Mouse (Mus musculus) midbrain, embryonic 13.5 days (tissue): Measurements from ENCODE around the gene Traf6. TPM values are rescaled to one million over a fixed set of nuclear protein-coding genes. Genes with fewer than 3 reads are reported as not detected.

Experiments
- ATAC-seq: fragments of 200-750 bp; cut with Nextera tagmentation; 2 replicates; pipeline ENCODE4 v1.8.0; 2017; ENCODE audit warnings: mild to moderate bottlenecking, moderate TSS enrichment, moderate library complexity
- H3K27ac ChIP-seq: fragments of 300-500 bp; sonication (generic); 2 replicates; pipeline ENCODE4 v1.5.1; 2015; ENCODE audit warnings: inconsistent platforms, mild to moderate bottlenecking, moderate library complexity
- H3K27me3 ChIP-seq: fragments of 300-500 bp; sonication (generic); 2 replicates; pipeline ENCODE4 v1.6.1; 2015; ENCODE audit warnings: mild to moderate bottlenecking, inconsistent platforms
- H3K36me3 ChIP-seq: fragments of 300-500 bp; sonication (generic); 2 replicates; pipeline ENCODE4 v1.6.1; 2015; ENCODE audit warnings: mild to moderate bottlenecking, inconsistent platforms
- H3K4me1 ChIP-seq: fragments of 300-500 bp; sonication (generic); replicated peaks from 2 replicates; pipeline ENCODE4 v1.6.1; 2015; ENCODE audit warnings: inconsistent platforms
- H3K4me2 ChIP-seq: fragments of 300-500 bp; sonication (generic); replicated peaks from 2 replicates; pipeline ENCODE4 v1.6.1; 2015; ENCODE audit warnings: moderate library complexity, mild to moderate bottlenecking, inconsistent platforms
- H3K4me3 ChIP-seq: fragments of 300-500 bp; sonication (generic); replicated peaks from 2 replicates; pipeline ENCODE4 v1.5.1; 2015; ENCODE audit warnings: mild to moderate bottlenecking, inconsistent platforms
- H3K9ac ChIP-seq: fragments of 300-500 bp; sonication (generic); replicated peaks from 2 replicates; pipeline ENCODE4 v1.6.1; 2015; ENCODE audit warnings: mild to moderate bottlenecking, inconsistent platforms
- H3K9me3 ChIP-seq: fragments of 300-500 bp; sonication (generic); 2 replicates; pipeline ENCODE4 v1.6.1; 2016; ENCODE audit warnings: mild to moderate bottlenecking, inconsistent platforms
- WGBS: fragments of 180-500 bp; shearing (Covaris S2); methylation state at CpG from one replicate; pipeline ENCODE4 v1.1.7; 2015; 5-methylcytosine and 5-hydroxymethylcytosine counted together
- polyA plus RNA-seq: library from polyadenylated mRNA; unstranded; fragments of >200 nt; fragmentation: Nextera tagmentation; extraction: Ambion mirVana; gene quantifications from 2 replicates; pipeline ENCODE4 v1.2.1, GENCODE M21; 2015

Traf6 gene
- polyA plus RNA-seq, 1 experiment from 2014 or later: 10.2 TPM

- peak; percentile 90 for ATAC-seq
- no peak overlapping the region for H3K4me2 ChIP-seq
- H3K27ac ChIP-seq: no peak overlapping the region
- no peak overlapping the region for H3K4me3 ChIP-seq
- WGBS: 22% methylated on average over 9 of the region's 9 CpGs
- no peak overlapping the region for H3K9ac ChIP-seq
- H3K36me3 ChIP-seq: no peaks in the 10 kb centered on the region
- no peaks in the 10 kb centered on the region for H3K9me3 ChIP-seq
- H3K4me1 ChIP-seq: no peaks in the 10 kb centered on the region; the same call in 1 of the 2 replicates
- no peaks in the 10 kb centered on the region for H3K27me3 ChIP-seq
These were observed 13.0 kb upstream of the Traf6 start for GRCm38 (mm10) chr2:101665058-101665702.

- Histone ChIP-seq H3K4me1 (no peaks in the 10 kb centered on the region; the same call in 1 of the 2 replicates), H3K27me3 (no peaks in the 10 kb centered on the region), H3K9me3 (no peaks in the 10 kb centered on the region), H3K4me2 (no peak overlapping the region), H3K36me3 (no peaks in the 10 kb centered on the region), H3K27ac (no peak overlapping the region), H3K9ac (no peak overlapping the region), H3K4me3 (no peak overlapping the region)
- ATAC-seq: peak; percentile 68; the same call in 1 of the 2 replicates
- 86% methylated on average over 3 of the region's 3 CpGs for WGBS
These were observed 12.5 kb upstream of the Traf6 start for GRCm38 (mm10) chr2:101665703-101666092.

GRCm38 (mm10) chr2:101668751-101669150 is 9.5 kb upstream of the Traf6 start:
- Histone ChIP-seq H3K36me3 (no peaks in the 10 kb centered on the region), H3K27ac (no peak overlapping the region), H3K4me3 (no peak overlapping the region), H3K4me1 (no peaks in the 10 kb centered on the region; the same call in 1 of the 2 replicates), H3K4me2 (no peak overlapping the region), H3K27me3 (no peaks in the 10 kb centered on the region; the same call in 1 of the 2 replicates), H3K9me3 (no peaks in the 10 kb centered on the region), H3K9ac (no peak overlapping the region)
- WGBS: 94% methylated on average over 3 of the region's 3 CpGs
- no peak for ATAC-seq

GRCm38 (mm10) chr2:101673547-101673946 is 4.7 kb upstream of the Traf6 start:
- Histone ChIP-seq H3K27me3 (no peaks in the 10 kb centered on the region; the same call in 1 of the 2 replicates), H3K4me1 (peaks cover 3% of the 10 kb centered on the region; the same call in 1 of the 2 replicates), H3K4me2 (no peak overlapping the region), H3K27ac (no peak overlapping the region), H3K9ac (no peak overlapping the region), H3K4me3 (no peak overlapping the region), H3K36me3 (no peaks in the 10 kb centered on the region), H3K9me3 (no peaks in the 10 kb centered on the region)
- WGBS: 84% methylated on average over 3 of the region's 3 CpGs
- ATAC-seq: no peak

- WGBS: under 1% methylated on average over 15 of the region's 15 CpGs
- peak overlapping the region; percentile 92 for H3K9ac ChIP-seq
- H3K4me1 ChIP-seq: peaks cover 20% of the 10 kb centered on the region
- no peaks in the 10 kb centered on the region for H3K27me3 ChIP-seq
- H3K36me3 ChIP-seq: peaks cover 11% of the 10 kb centered on the region
- peak overlapping the region; percentile 98 for H3K4me3 ChIP-seq
- ATAC-seq: 0 out of 2 replicates have a peak, but pooled peaks have one; percentile 12
- H3K27ac ChIP-seq: no peak overlapping the region
- H3K9me3 ChIP-seq: no peaks in the 10 kb centered on the region
- H3K4me2 ChIP-seq: peak overlapping the region; percentile 80
These were observed 1.0 kb downstream of the Traf6 start for GRCm38 (mm10) chr2:101679164-101679784.

GRCm38 (mm10) chr2:101684421-101684820 is 6.2 kb downstream of the Traf6 start:
- Histone ChIP-seq H3K9me3 (no peaks in the 10 kb centered on the region), H3K36me3 (peaks cover 55% of the 10 kb centered on the region), H3K4me1 (peaks cover 13% of the 10 kb centered on the region), H3K4me3 (no peak overlapping the region), H3K9ac (no peak overlapping the region), H3K27ac (no peak overlapping the region), H3K27me3 (no peaks in the 10 kb centered on the region), H3K4me2 (no peak overlapping the region)
- WGBS: 95% methylated on average over 12 of the region's 12 CpGs
- no peak for ATAC-seq

- no peak overlapping the region for H3K27ac ChIP-seq
- no peak overlapping the region for H3K9ac ChIP-seq
- no peak overlapping the region for H3K4me2 ChIP-seq
- no peaks in the 10 kb centered on the region for H3K4me1 ChIP-seq
- WGBS: 91% methylated on average over 5 of the region's 5 CpGs
- H3K36me3 ChIP-seq: peaks cover 74% of the 10 kb centered on the region
- no peaks in the 10 kb centered on the region for H3K27me3 ChIP-seq
- no peak overlapping the region for H3K4me3 ChIP-seq
- no peaks in the 10 kb centered on the region for H3K9me3 ChIP-seq
- no peak for ATAC-seq
These were observed 9.8 kb downstream of the Traf6 start for GRCm38 (mm10) chr2:101688011-101688410.

GRCm38 (mm10) chr2:101690252-101690827 is 12.1 kb downstream of the Traf6 start:
- Histone ChIP-seq H3K36me3 (peaks cover 63% of the 10 kb centered on the region), H3K4me2 (no peak overlapping the region), H3K27me3 (no peaks in the 10 kb centered on the region), H3K4me3 (no peak overlapping the region), H3K4me1 (no peaks in the 10 kb centered on the region), H3K9ac (no peak overlapping the region), H3K27ac (no peak overlapping the region), H3K9me3 (no peaks in the 10 kb centered on the region)
- no peak for ATAC-seq
- 92% methylated on average over 9 of the region's 9 CpGs for WGBS

GRCm38 (mm10) chr2:101693043-101693442 is 14.8 kb downstream of the Traf6 start:
- Histone ChIP-seq H3K9ac (no peak overlapping the region), H3K9me3 (no peaks in the 10 kb centered on the region), H3K4me2 (no peak overlapping the region), H3K27ac (no peak overlapping the region), H3K4me3 (no peak overlapping the region), H3K27me3 (no peaks in the 10 kb centered on the region), H3K36me3 (peaks cover 63% of the 10 kb centered on the region), H3K4me1 (no peaks in the 10 kb centered on the region)
- WGBS: 67% methylated on average over 4 of the region's 4 CpGs
- no peak for ATAC-seq

GRCm38 (mm10) chr2:101693577-101694215 is 15.5 kb downstream of the Traf6 start:
- no peak overlapping the region for H3K9ac ChIP-seq
- ATAC-seq: no peak
- H3K9me3 ChIP-seq: no peaks in the 10 kb centered on the region
- WGBS: 62% methylated on average over 5 of the region's 5 CpGs
- H3K27me3 ChIP-seq: no peaks in the 10 kb centered on the region
- no peak overlapping the region for H3K27ac ChIP-seq
- peaks cover 65% of the 10 kb centered on the region for H3K36me3 ChIP-seq
- H3K4me1 ChIP-seq: no peaks in the 10 kb centered on the region
- no peak overlapping the region for H3K4me2 ChIP-seq
- H3K4me3 ChIP-seq: no peak overlapping the region

GRCm38 (mm10) chr2:101695584-101695983 is 17.4 kb downstream of the Traf6 start:
- Histone ChIP-seq H3K9me3 (no peaks in the 10 kb centered on the region), H3K4me2 (no peak overlapping the region), H3K27me3 (no peaks in the 10 kb centered on the region), H3K4me3 (no peak overlapping the region), H3K4me1 (no peaks in the 10 kb centered on the region), H3K27ac (no peak overlapping the region), H3K9ac (no peak overlapping the region), H3K36me3 (peaks cover 61% of the 10 kb centered on the region)
- no peak for ATAC-seq
- 93% methylated on average over 7 of the region's 7 CpGs for WGBS

- Histone ChIP-seq H3K36me3 (peaks cover 55% of the 10 kb centered on the region), H3K4me3 (no peak overlapping the region), H3K9me3 (no peaks in the 10 kb centered on the region), H3K27me3 (no peaks in the 10 kb centered on the region), H3K4me2 (no peak overlapping the region), H3K9ac (no peak overlapping the region), H3K4me1 (no peaks in the 10 kb centered on the region), H3K27ac (no peak overlapping the region)
- WGBS: 93% methylated on average over 4 of the region's 4 CpGs
- no peak for ATAC-seq
These were observed 21.1 kb downstream of the Traf6 start for GRCm38 (mm10) chr2:101699284-101699683.
